Mouse (Mus musculus): ENCODE data around the gene Mia2. TPM values are rescaled to one million over a fixed set of nuclear protein-coding genes. Genes with fewer than 3 reads are reported as not detected.

The Mia2 gene
- total and polyA plus RNA-seq, 3 experiments = 103 to 175 TPM; not detected in 1

- Histone ChIP-seq H3K9me3 (replicated peaks; ENCODE audit: insufficient read depth, low read length) (no peaks in the 10 kb centered on the region), H3K27ac (ENCODE audit: control insufficient read depth, low read depth, low read length) (peak overlapping the region; percentile 100), H3K9ac (ENCODE audit: control insufficient read depth, low read depth, low read length, poor library complexity, severe bottlenecking) (peak overlapping the region; percentile 97), H3K4me3 (ENCODE audit: control insufficient read depth in 1 of 2, insufficient read depth in 1 of 2, low read depth in 2 of 2, low read length in 2 of 2) (peak overlapping the region; percentile 97), H3K79me2 (ENCODE audit: control insufficient read depth, insufficient read depth, low read length, poor library complexity) (peaks cover 62% of the 10 kb centered on the region), H3K27me3 (ENCODE audit: control insufficient read depth in 1 of 2, insufficient read depth in 2 of 2, low read length in 2 of 2) (no peaks in the 10 kb centered on the region), H3K4me1 (ENCODE audit: control insufficient read depth in 1 of 2, insufficient read depth in 2 of 2, low read length in 2 of 2) (peaks cover 11 to 26% of the 10 kb centered on the region in 2 experiments), H3K36me3 (ENCODE audit: control insufficient read depth in 1 of 2, insufficient read depth in 2 of 2, low read length in 2 of 2) (peaks cover 18 to 43% of the 10 kb centered on the region in 2 experiments)
- peak; percentile 95 for DNase-seq (ENCODE audit: low read depth, low spot score)
- peak; percentile 97 for TF ChIP-seq ETS1 (IDR thresholded peaks at IDR 0.05; ENCODE audit: low read depth, low read length)
- TF ChIP-seq EP300 (IDR thresholded peaks at IDR 0.05; ENCODE audit: low read depth in 1 of 2, low read length in 2 of 2) = peak; percentile 90 to 96
- TF ChIP-seq UBTF (IDR thresholded peaks at IDR 0.05; ENCODE audit: borderline replicate concordance, insufficient read depth, low read depth, low read length) = no peak
- TF ChIP-seq CHD2 (IDR thresholded peaks at IDR 0.05; ENCODE audit: low read length) = no peak
- TF ChIP-seq KAT2A (conservative IDR thresholded peaks at IDR 0.05; ENCODE audit: low read depth, low read length) = peak; percentile 31; the same call in 1 of the 2 replicates
- TF ChIP-seq NELFE (IDR thresholded peaks at IDR 0.05; ENCODE audit: low read depth, low read length) = peak; percentile 80
- TF ChIP-seq TBP (IDR thresholded peaks at IDR 0.05; ENCODE audit: low read depth, low read length) = peak; percentile 96
- peak; percentile 92 for TF ChIP-seq POLR2AphosphoS2 (IDR thresholded peaks at IDR 0.05; ENCODE audit: low read length)
- no peak; the same call in 1 of the 2 replicates for TF ChIP-seq ZKSCAN1 (IDR thresholded peaks at IDR 0.05; ENCODE audit: low read depth, low read length)
- TF ChIP-seq GABPA (IDR thresholded peaks at IDR 0.05; ENCODE audit: low read depth, low read length) = peak; percentile 84
- peak; percentile 83 for TF ChIP-seq MXI1 (IDR thresholded peaks at IDR 0.05; ENCODE audit: low read depth, low read length)
- no peak for TF ChIP-seq MAZ (IDR thresholded peaks at IDR 0.05; ENCODE audit: low read depth, low read length)
- TF ChIP-seq CHD1 (IDR thresholded peaks at IDR 0.05; ENCODE audit: low read depth, low read length) = peak; percentile 50; the same call in 1 of the 2 replicates
- TF ChIP-seq ELF1 (IDR thresholded peaks at IDR 0.05; ENCODE audit: low read depth, low read length) = peak; percentile 86
- no peak for TF ChIP-seq ZC3H11A (IDR thresholded peaks at IDR 0.05; ENCODE audit: low read depth, low read length)
- TF ChIP-seq SMC3 (IDR thresholded peaks at IDR 0.05; ENCODE audit: low read depth, low read length) = no peak
- TF ChIP-seq NRF1 (IDR thresholded peaks at IDR 0.05; ENCODE audit: insufficient read depth, low read depth, low read length, poor library complexity, severe bottlenecking) = no peak
- peak; percentile 97 for TF ChIP-seq MAFK (IDR thresholded peaks at IDR 0.05; ENCODE audit: borderline replicate concordance, low read depth, low read length)
- peak; percentile 92 for TF ChIP-seq RCOR1 (IDR thresholded peaks at IDR 0.05; ENCODE audit: low read depth, low read length)
- TF ChIP-seq POLR2AphosphoS5 (IDR thresholded peaks at IDR 0.05; ENCODE audit: borderline replicate concordance, low read depth, low read length) = no peak
- TF ChIP-seq JUND (IDR thresholded peaks at IDR 0.05; ENCODE audit: low read depth, low read length) = 0 out of 2 replicates have a peak, but pooled peaks have one; percentile 27
- TF ChIP-seq USF1 (IDR thresholded peaks at IDR 0.05; ENCODE audit: low read depth, low read length) = peak; percentile 44; the same call in 1 of the 2 replicates
- peak; percentile 84 for TF ChIP-seq BHLHE40 (IDR thresholded peaks at IDR 0.05; ENCODE audit: borderline replicate concordance, low read depth, low read length)
- TF ChIP-seq MEF2A (IDR thresholded peaks at IDR 0.05; ENCODE audit: extremely low read depth, insufficient replicate concordance, low read depth, low read length, poor library complexity, severe bottlenecking) = no peak
- TF ChIP-seq POLR2A (IDR thresholded peaks at IDR 0.05; ENCODE audit: control insufficient read depth in 1 of 2, insufficient read depth in 1 of 2, low read depth in 1 of 2, low read length in 2 of 2, poor library complexity in 1 of 2) = peak; percentile 57 to 89; a peak in 3 of 4 replicates
- TF ChIP-seq E2F4 (IDR thresholded peaks at IDR 0.05; ENCODE audit: borderline replicate concordance, low read depth, low read length) = no peak
- no peak for TF ChIP-seq TAL1 (IDR thresholded peaks at IDR 0.05; ENCODE audit: low read length)
- no peak for TF ChIP-seq USF2 (IDR thresholded peaks at IDR 0.05; ENCODE audit: borderline replicate concordance in 1 of 2, insufficient read depth in 1 of 2, low read depth in 1 of 2, low read length in 2 of 2)
- peak; percentile 89 for TF ChIP-seq TCF12 (IDR thresholded peaks at IDR 0.05; ENCODE audit: low read depth, low read length)
- TF ChIP-seq GATA1 (IDR thresholded peaks at IDR 0.05; ENCODE audit: low read depth, low read length) = peak; percentile 92
- no peak for TF ChIP-seq RAD21 (IDR thresholded peaks at IDR 0.05; ENCODE audit: low read depth, low read length)
- TF ChIP-seq MYB (IDR thresholded peaks at IDR 0.05; ENCODE audit: low read depth, low read length) = peak; percentile 90
- TF ChIP-seq ZNF384 (IDR thresholded peaks at IDR 0.05; ENCODE audit: low read depth, low read length) = peak; percentile 99
- peak; percentile 89 for TF ChIP-seq ZMIZ1 (IDR thresholded peaks at IDR 0.05; ENCODE audit: low read depth, low read length)
- 0 out of 2 replicates have a peak, but pooled peaks have one; percentile 69 for TF ChIP-seq MAX (IDR thresholded peaks at IDR 0.05; ENCODE audit: low read length)
- peak; percentile 83 for TF ChIP-seq MYC (IDR thresholded peaks at IDR 0.05; ENCODE audit: low read depth, low read length)
Observed at GRCm38 (mm10) chr12:59133437-59133999, 37.9 kb downstream of the Mia2 start.
